Mouse (Mus musculus): Measurements from ENCODE around the gene Ahnak2. TPM values are rescaled to one million over a fixed set of nuclear protein-coding genes. Genes with fewer than 3 reads are reported as not detected.
A peak's percentile ranks its signal among the peaks of the same experiment; 100 is the strongest.
"Not testable (repeated sequence)": the region's sequence is repeated elsewhere in the genome, so short reads cannot be mapped to it uniquely, and the experiment has no call there.

The Ahnak2 gene
- polyA plus RNA-seq, 1 experiment from 2014 or later, result 0.13 TPM

DNA sequence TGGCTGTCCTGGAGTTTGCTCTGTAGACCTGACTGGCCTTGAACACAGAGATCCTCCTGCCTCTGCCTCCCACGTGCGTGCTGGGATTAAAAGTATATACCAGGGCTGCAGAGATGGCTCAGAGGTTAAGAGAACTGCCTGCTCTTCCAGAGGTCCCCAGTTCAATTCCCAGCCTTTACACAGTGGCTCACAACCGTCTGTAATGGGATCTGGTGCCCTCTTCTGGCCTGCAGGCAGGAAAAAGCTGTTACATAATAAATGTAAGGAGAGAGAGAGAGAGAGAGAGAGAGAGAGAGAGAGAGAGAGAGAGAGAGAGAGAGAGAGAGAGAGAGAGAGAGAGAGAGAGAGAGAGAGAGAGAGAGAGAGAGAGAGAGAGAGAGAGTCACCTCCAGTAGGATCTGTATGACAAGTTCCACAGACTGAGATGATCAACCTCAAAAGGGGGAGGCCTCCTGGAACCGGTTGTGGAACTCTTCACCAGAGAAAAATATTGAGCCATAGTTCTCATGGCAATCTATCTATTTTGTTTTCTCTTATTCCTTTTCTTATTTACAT lies 39.0 kb upstream of the Ahnak2 start:
- not testable (repeated sequence) for H3K4me3 ChIP-seq (ENCODE audit: low read depth, low read length); H3K4me1 ChIP-seq (ENCODE audit: control insufficient read depth, insufficient read depth, low read length); ATAC-seq (replicated peaks; ENCODE audit: insufficient number of reproducible peaks, low FRiP score, low TSS enrichment, low read depth); H3K36me3 ChIP-seq (replicated peaks; ENCODE audit: control insufficient read depth, insufficient read depth, low read depth, low read length); H3K4me2 ChIP-seq (ENCODE audit: low read depth, low read length); H3K9me3 ChIP-seq (replicated peaks; ENCODE audit: control insufficient read depth, low read length); H3K9ac ChIP-seq (replicated peaks; ENCODE audit: low read length); H3K27me3 ChIP-seq (ENCODE audit: control insufficient read depth, insufficient read depth, low read length); H3K27ac ChIP-seq (replicated peaks; ENCODE audit: low read depth, low read length); DNase-seq (ENCODE audit: low spot score)
- WGBS, result 69% methylated on average over 4 of the region's 4 CpGs

DNA sequence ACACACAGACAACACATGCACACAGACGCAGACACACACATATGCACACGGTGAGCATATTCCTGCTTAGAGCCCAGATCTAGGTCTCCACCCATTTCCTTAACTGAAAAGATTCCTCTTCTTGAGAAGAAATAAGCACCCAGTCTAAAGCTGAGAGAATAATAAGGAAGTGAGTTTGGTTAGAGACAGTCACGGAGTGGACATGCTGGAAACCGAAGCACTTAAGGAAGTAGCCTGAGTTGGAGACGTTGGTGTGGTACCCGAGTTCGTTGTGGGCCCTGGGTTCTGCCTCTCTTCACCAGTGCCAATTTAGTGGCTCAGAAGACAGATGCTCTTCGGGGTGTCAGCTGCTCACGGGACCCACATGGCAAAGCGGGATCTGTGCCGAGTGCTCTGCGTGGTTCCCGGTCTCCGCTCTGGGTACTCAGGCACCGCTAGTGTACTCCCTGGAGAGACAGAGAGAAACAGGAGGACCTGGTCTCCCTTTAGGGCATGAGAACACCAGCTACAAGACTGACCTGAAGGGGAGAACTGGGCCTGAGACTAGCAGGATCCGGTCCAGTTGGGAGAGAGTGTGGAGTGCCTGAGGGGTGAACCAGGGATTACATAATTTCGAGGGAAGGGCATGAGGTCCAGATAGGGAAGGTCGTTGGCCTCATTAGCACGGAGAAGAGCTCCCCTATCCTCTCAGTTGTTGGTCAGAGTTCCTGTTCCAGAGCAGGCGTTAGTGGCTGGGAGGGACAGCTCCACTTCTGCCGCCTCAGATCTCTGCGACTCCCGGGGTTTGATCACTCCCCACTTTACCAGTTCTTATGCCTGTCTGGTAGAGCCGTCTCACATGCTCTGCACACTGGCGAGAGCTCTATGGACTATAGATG lies 38.0 kb upstream of the Ahnak2 start:
- ATAC-seq (replicated peaks; ENCODE audit: insufficient number of reproducible peaks, low FRiP score, low TSS enrichment, low read depth) (no peak), DNase-seq (ENCODE audit: low spot score) (no peak)
- no peaks in the 10 kb centered on the region for H3K36me3 ChIP-seq (replicated peaks; ENCODE audit: control insufficient read depth, insufficient read depth, low read depth, low read length)
- H3K4me3 ChIP-seq (ENCODE audit: low read depth, low read length), result no peak overlapping the region
- H3K4me1 ChIP-seq (ENCODE audit: control insufficient read depth, insufficient read depth, low read length), result no peaks in the 10 kb centered on the region
- no peaks in the 10 kb centered on the region for H3K27me3 ChIP-seq (ENCODE audit: control insufficient read depth, insufficient read depth, low read length)
- no peak overlapping the region for H3K27ac ChIP-seq (replicated peaks; ENCODE audit: low read depth, low read length)
- no peak overlapping the region for H3K9ac ChIP-seq (replicated peaks; ENCODE audit: low read length)
- 78% methylated on average over 25 of the region's 25 CpGs for WGBS
- H3K4me2 ChIP-seq (ENCODE audit: low read depth, low read length), result no peak overlapping the region
- H3K9me3 ChIP-seq (replicated peaks; ENCODE audit: control insufficient read depth, low read length), result no peaks in the 10 kb centered on the region

DNA sequence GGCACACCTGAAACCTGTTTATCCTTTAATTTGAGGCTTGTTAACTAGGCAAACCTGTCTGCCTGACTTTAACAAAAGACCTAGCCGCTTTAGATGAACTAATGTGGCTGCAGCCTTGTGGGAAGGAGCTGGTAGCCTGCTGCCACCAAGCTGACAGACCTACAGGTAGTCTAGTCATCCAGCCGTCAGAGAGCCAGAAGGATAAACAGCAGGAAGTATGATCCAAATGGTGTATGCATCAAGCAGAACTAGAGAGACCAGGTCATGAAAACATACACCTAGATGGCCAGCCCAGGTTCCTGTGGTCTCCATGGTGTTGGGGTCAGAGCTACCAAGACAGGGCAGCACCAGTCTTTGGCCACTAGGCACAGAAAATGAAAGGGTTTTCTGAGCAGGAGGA lies 32.6 kb upstream of the Ahnak2 start:
- 82% methylated on average over 2 of the region's 2 CpGs for WGBS
- H3K4me2 ChIP-seq (ENCODE audit: low read depth, low read length), result no peak overlapping the region
- no peak overlapping the region for H3K4me3 ChIP-seq (ENCODE audit: low read depth, low read length)
- ATAC-seq (replicated peaks; ENCODE audit: insufficient number of reproducible peaks, low FRiP score, low TSS enrichment, low read depth) (no peak), DNase-seq (ENCODE audit: low spot score) (no peak)
- no peak overlapping the region for H3K27ac ChIP-seq (replicated peaks; ENCODE audit: low read depth, low read length)
- H3K4me1 ChIP-seq (ENCODE audit: control insufficient read depth, insufficient read depth, low read length), result peaks cover 3% of the 10 kb centered on the region; the same call in 1 of the 2 replicates
- H3K36me3 ChIP-seq (replicated peaks; ENCODE audit: control insufficient read depth, insufficient read depth, low read depth, low read length), result no peaks in the 10 kb centered on the region
- no peaks in the 10 kb centered on the region for H3K9me3 ChIP-seq (replicated peaks; ENCODE audit: control insufficient read depth, low read length)
- no peaks in the 10 kb centered on the region for H3K27me3 ChIP-seq (ENCODE audit: control insufficient read depth, insufficient read depth, low read length)
- no peak overlapping the region for H3K9ac ChIP-seq (replicated peaks; ENCODE audit: low read length)

DNA sequence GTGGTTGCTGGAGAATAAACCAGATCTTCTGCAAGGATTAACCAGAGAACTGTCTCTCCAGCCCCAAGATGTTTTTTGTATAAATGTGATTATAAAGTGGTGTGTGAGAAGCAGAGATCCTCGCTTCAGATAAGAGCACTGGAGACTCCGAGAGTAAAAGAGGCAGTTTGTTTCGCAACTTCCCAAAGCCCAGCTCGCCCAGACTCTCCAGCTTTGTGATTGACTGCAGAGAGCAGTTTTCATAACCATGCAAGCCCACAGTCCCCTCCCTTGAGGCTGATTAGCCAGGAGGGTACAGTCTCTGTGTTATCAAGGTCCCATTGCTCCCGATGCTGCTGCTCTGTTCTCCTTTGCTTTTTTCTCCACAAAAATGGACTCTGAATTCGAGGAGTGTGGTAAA lies 31.1 kb upstream of the Ahnak2 start:
- H3K27ac ChIP-seq (replicated peaks; ENCODE audit: low read depth, low read length), result no peak overlapping the region
- no peak overlapping the region for H3K9ac ChIP-seq (replicated peaks; ENCODE audit: low read length)
- no peaks in the 10 kb centered on the region for H3K36me3 ChIP-seq (replicated peaks; ENCODE audit: control insufficient read depth, insufficient read depth, low read depth, low read length)
- WGBS, result 85% methylated on average over 6 of the region's 6 CpGs
- no peak for ATAC-seq (replicated peaks; ENCODE audit: insufficient number of reproducible peaks, low FRiP score, low TSS enrichment, low read depth)
- DNase-seq (ENCODE audit: low spot score), result no peak
- no peak overlapping the region for H3K4me3 ChIP-seq (ENCODE audit: low read depth, low read length)
- peaks cover 3% of the 10 kb centered on the region; the same call in 1 of the 2 replicates for H3K4me1 ChIP-seq (ENCODE audit: control insufficient read depth, insufficient read depth, low read length)
- H3K9me3 ChIP-seq (replicated peaks; ENCODE audit: control insufficient read depth, low read length), result no peaks in the 10 kb centered on the region
- no peak overlapping the region for H3K4me2 ChIP-seq (ENCODE audit: low read depth, low read length)
- H3K27me3 ChIP-seq (ENCODE audit: control insufficient read depth, insufficient read depth, low read length), result no peaks in the 10 kb centered on the region

DNA sequence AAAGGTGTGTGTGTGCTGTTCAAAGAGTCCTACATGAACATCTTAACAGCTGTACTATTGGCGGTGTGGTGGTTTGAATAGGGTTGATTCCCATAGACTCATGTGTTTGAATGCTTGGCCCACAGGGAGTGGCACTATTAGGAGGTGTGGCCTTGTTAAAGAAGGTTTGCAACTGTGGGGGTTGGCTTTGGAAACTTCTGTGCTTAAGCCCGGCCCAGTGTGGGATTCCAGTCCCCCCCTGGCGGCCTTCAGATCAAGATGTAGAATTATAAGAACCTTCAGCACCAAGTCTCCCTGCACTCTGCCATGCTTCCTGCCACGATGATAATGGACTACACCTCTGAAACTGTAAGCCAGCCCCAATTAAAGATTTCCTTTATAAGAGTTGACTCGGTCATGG lies 30.0 kb upstream of the Ahnak2 start:
- Histone ChIP-seq H3K4me2 (ENCODE audit: low read depth, low read length) (no peak overlapping the region), H3K4me3 (ENCODE audit: low read depth, low read length) (no peak overlapping the region), H3K27ac (replicated peaks; ENCODE audit: low read depth, low read length) (no peak overlapping the region), H3K36me3 (replicated peaks; ENCODE audit: control insufficient read depth, insufficient read depth, low read depth, low read length) (no peaks in the 10 kb centered on the region), H3K9ac (replicated peaks; ENCODE audit: low read length) (no peak overlapping the region), H3K9me3 (replicated peaks; ENCODE audit: control insufficient read depth, low read length) (no peaks in the 10 kb centered on the region), H3K4me1 (ENCODE audit: control insufficient read depth, insufficient read depth, low read length) (peaks cover 3% of the 10 kb centered on the region; the same call in 1 of the 2 replicates), H3K27me3 (ENCODE audit: control insufficient read depth, insufficient read depth, low read length) (no peaks in the 10 kb centered on the region)
- ATAC-seq (replicated peaks; ENCODE audit: insufficient number of reproducible peaks, low FRiP score, low TSS enrichment, low read depth) (no peak), DNase-seq (ENCODE audit: low spot score) (no peak)
- 92% methylated on average over 5 of the region's 5 CpGs for WGBS

DNA sequence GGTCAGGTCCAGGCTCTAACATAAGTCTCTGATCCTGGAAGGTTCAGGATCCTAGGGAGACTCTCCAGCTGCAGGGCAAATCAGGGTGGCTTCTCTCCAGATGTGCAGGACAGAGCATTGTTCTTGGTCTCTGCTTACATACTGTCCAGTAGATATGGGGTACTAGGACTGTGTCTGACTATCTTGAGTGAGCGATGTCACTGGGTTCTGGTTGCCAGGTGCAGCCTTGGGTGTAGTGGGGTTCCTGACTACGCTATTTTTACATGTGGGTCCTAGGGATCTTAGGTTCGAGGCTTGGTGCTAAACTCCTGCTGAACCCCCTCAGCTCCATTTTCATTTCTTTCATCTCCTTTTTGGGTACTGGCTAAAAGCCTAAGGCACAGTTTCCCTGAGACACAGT lies 28.1 kb upstream of the Ahnak2 start:
- no peaks in the 10 kb centered on the region for H3K9me3 ChIP-seq (replicated peaks; ENCODE audit: control insufficient read depth, low read length)
- no peaks in the 10 kb centered on the region for H3K27me3 ChIP-seq (ENCODE audit: control insufficient read depth, insufficient read depth, low read length)
- peak overlapping the region; percentile 59 for H3K4me2 ChIP-seq (ENCODE audit: low read depth, low read length)
- no peak for ATAC-seq (replicated peaks; ENCODE audit: insufficient number of reproducible peaks, low FRiP score, low TSS enrichment, low read depth)
- H3K4me1 ChIP-seq (ENCODE audit: control insufficient read depth, insufficient read depth, low read length), result peaks cover 3% of the 10 kb centered on the region; the same call in 1 of the 2 replicates
- no peak overlapping the region for H3K27ac ChIP-seq (replicated peaks; ENCODE audit: low read depth, low read length)
- peak overlapping the region; percentile 69 for H3K9ac ChIP-seq (replicated peaks; ENCODE audit: low read length)
- 87% methylated on average over 3 of the region's 3 CpGs for WGBS
- H3K36me3 ChIP-seq (replicated peaks; ENCODE audit: control insufficient read depth, insufficient read depth, low read depth, low read length), result no peaks in the 10 kb centered on the region
- H3K4me3 ChIP-seq (ENCODE audit: low read depth, low read length), result peak overlapping the region; percentile 64
- no peak for DNase-seq (ENCODE audit: low spot score)

DNA sequence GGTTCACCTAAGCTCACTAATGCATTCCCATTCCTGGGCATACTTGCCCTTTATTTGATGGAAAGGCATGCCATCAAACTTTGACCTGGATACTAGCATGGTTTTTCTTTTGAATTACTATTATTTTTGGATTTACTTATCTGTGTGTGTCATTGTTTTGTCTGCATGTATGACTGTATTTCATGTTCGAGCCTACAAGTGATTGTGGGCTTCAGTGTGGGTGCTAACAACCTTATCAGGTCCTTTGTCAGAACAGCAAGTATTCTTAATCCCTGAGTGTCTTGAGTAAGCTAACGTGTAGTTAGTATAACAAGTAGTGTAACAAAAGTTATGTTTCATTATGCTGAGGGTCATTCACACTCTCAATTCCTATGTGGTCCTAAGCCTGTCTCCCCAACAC lies 27.7 kb upstream of the Ahnak2 start:
- DNase-seq (ENCODE audit: low spot score) (no peak), ATAC-seq (replicated peaks; ENCODE audit: insufficient number of reproducible peaks, low FRiP score, low TSS enrichment, low read depth) (no peak)
- H3K27ac ChIP-seq (replicated peaks; ENCODE audit: low read depth, low read length), result no peak overlapping the region; the same call in 1 of the 2 replicates
- H3K36me3 ChIP-seq (replicated peaks; ENCODE audit: control insufficient read depth, insufficient read depth, low read depth, low read length), result no peaks in the 10 kb centered on the region
- peak overlapping the region; percentile 59 for H3K4me2 ChIP-seq (ENCODE audit: low read depth, low read length)
- H3K27me3 ChIP-seq (ENCODE audit: control insufficient read depth, insufficient read depth, low read length), result no peaks in the 10 kb centered on the region
- H3K9me3 ChIP-seq (replicated peaks; ENCODE audit: control insufficient read depth, low read length), result no peaks in the 10 kb centered on the region
- 46% methylated on average over 2 of the region's 2 CpGs for WGBS
- H3K4me3 ChIP-seq (ENCODE audit: low read depth, low read length), result peak overlapping the region; percentile 64
- H3K9ac ChIP-seq (replicated peaks; ENCODE audit: low read length), result peak overlapping the region; percentile 69
- peaks cover 3% of the 10 kb centered on the region; the same call in 1 of the 2 replicates for H3K4me1 ChIP-seq (ENCODE audit: control insufficient read depth, insufficient read depth, low read length)

DNA sequence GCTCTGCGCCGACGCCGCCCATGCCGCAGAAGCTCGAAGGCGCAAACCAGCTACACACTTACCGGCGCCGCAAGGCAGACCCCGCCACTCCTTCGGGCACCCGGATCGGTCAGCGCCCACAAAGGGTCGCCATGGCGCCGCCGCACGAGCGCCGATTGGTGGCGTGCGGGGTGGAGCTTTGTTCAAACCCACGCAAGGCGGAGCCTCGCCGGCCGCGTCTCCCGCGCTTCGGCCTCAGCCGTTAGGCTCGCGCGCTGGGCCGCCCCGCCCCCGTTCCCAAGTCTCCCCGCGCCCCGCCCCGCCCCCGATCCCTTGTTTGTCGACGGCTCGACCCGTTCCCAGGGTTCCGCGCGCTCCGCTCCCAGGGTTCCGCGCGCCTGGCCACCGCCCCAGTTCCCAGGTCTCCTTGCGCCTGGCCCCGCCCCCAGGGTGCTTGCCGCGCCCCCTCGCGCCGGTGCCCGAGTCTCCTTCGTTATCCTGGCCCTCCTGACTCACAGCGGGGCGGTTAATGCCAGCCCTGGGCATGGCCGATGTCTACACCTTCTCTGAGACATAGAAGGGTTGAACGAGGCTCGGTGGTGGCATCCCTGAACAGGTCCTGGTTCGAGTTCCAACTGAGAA lies 26.9 kb upstream of the Ahnak2 start, which contains the start of gene Cdca4:
Gene Cdca4, minus strand, starts transcription at position 180 of the 621 bp plus-strand sequence.
- Histone ChIP-seq H3K4me1 (ENCODE audit: control insufficient read depth, insufficient read depth, low read length) (peaks cover 3% of the 10 kb centered on the region; the same call in 1 of the 2 replicates), H3K4me2 (ENCODE audit: low read depth, low read length) (peak within 1 kb of the TSS; percentile 80), H3K36me3 (replicated peaks; ENCODE audit: control insufficient read depth, insufficient read depth, low read depth, low read length) (no peaks in the 10 kb centered on the region), H3K4me3 (ENCODE audit: low read depth, low read length) (peak within 1 kb of the TSS; percentile 64), H3K9ac (replicated peaks; ENCODE audit: low read length) (peak within 1 kb of the TSS; percentile 76), H3K27me3 (ENCODE audit: control insufficient read depth, insufficient read depth, low read length) (no peaks in the 10 kb centered on the region), H3K27ac (replicated peaks; ENCODE audit: low read depth, low read length) (peak within 1 kb of the TSS; percentile 41), H3K9me3 (replicated peaks; ENCODE audit: control insufficient read depth, low read length) (no peaks in the 10 kb centered on the region)
- DNase-seq (ENCODE audit: low spot score), result peak; percentile 99
- peak; percentile 95 for ATAC-seq (replicated peaks; ENCODE audit: insufficient number of reproducible peaks, low FRiP score, low TSS enrichment, low read depth)
- WGBS, result under 1% methylated on average over 65 of the region's 72 CpGs

Measured in embryonic facial prominence, embryonic 11.5 days (tissue).